Mouse (Mus musculus) retina, postnatal 7 days (tissue): ENCODE data around the gene Mvb12b.
A peak's percentile ranks its signal among the peaks of the same experiment; 100 is the strongest.

Experiments
- DNase-seq: peaks from one replicate; pipeline ENCODE4 v3.0.0-alpha.2; 2012; ENCODE audit warnings: low read depth, low spot score

Gene Mvb12b

GRCm38 (mm10) chr2:33736722-33737121 lies 151.0 kb downstream of the Mvb12b start:
- DNase-seq: peak; percentile 57

- peak; percentile 73 for DNase-seq
Measured at GRCm38 (mm10) chr2:33734781-33735485, 152.8 kb downstream of the Mvb12b start.

- DNase-seq: no peak
Measured at GRCm38 (mm10) chr2:33729701-33730100, 158.0 kb downstream of the Mvb12b start.

GRCm38 (mm10) chr2:33727199-33727598 lies 160.5 kb downstream of the Mvb12b start:
- no peak for DNase-seq

GRCm38 (mm10) chr2:33720380-33720898 lies 167.3 kb downstream of the Mvb12b start:
- DNase-seq: peak; percentile 33

- no peak for DNase-seq
Measured at GRCm38 (mm10) chr2:33719339-33720066, 168.2 kb downstream of the Mvb12b start.

- DNase-seq: no peak
Measured at GRCm38 (mm10) chr2:33718561-33718960, 169.2 kb downstream of the Mvb12b start.

GRCm38 (mm10) chr2:33717821-33718351 lies 169.9 kb downstream of the Mvb12b start:
- no peak for DNase-seq

- DNase-seq: no peak
Measured at GRCm38 (mm10) chr2:33717378-33717777, 170.4 kb downstream of the Mvb12b start.

- DNase-seq: no peak
Measured at GRCm38 (mm10) chr2:33716878-33717277, 170.9 kb downstream of the Mvb12b start.

- no peak for DNase-seq
Measured at GRCm38 (mm10) chr2:33714932-33715331, 172.8 kb downstream of the Mvb12b start.

- no peak for DNase-seq
Measured at GRCm38 (mm10) chr2:33713580-33714260, 174.0 kb downstream of the Mvb12b start.

GRCm38 (mm10) chr2:33712811-33713210 lies 174.9 kb downstream of the Mvb12b start:
- no peak for DNase-seq

- no peak for DNase-seq
Measured at GRCm38 (mm10) chr2:33708831-33709230, 178.9 kb downstream of the Mvb12b start.

GRCm38 (mm10) chr2:33708096-33708495 lies 179.7 kb downstream of the Mvb12b start:
- no peak for DNase-seq

- DNase-seq: no peak
Measured at GRCm38 (mm10) chr2:33706403-33706802, 181.3 kb downstream of the Mvb12b start.

GRCm38 (mm10) chr2:33705687-33706320 lies 181.9 kb downstream of the Mvb12b start:
- DNase-seq: no peak

GRCm38 (mm10) chr2:33703286-33703685 lies 184.5 kb downstream of the Mvb12b start:
- no peak for DNase-seq

- DNase-seq: peak; percentile 36
Measured at GRCm38 (mm10) chr2:33702705-33703104, 185.0 kb downstream of the Mvb12b start.

- no peak for DNase-seq
Measured at GRCm38 (mm10) chr2:33701446-33701815, 186.3 kb downstream of the Mvb12b start.
